Mouse (Mus musculus) gastrocnemius, postnatal 25 days (tissue): Measurements from ENCODE around the gene Rgs7. TPM values are rescaled to one million over a fixed set of nuclear protein-coding genes. Genes with fewer than 3 reads are reported as not detected.

ENCODE experiments used
- DNase-seq: peaks from one replicate; pipeline ENCODE4 v3.0.0; 2022
- total RNA-seq, 2 experiments: library from RNA; stranded (reverse); gene quantifications; 1 replicate in 1 of 2; 2 replicates in 1 of 2; pipeline ENCODE4 v1.2.3; 2021

The Rgs7 gene
- total RNA-seq, 2 experiments from 2014 or later, result 0.15 to 0.24 TPM

- no peak for DNase-seq
Observed at GRCm38 (mm10) chr1:175307604-175308003, 184.7 kb downstream of the Rgs7 start.

- no peak for DNase-seq
Observed at GRCm38 (mm10) chr1:175300895-175301294, 191.4 kb downstream of the Rgs7 start.

DNA sequence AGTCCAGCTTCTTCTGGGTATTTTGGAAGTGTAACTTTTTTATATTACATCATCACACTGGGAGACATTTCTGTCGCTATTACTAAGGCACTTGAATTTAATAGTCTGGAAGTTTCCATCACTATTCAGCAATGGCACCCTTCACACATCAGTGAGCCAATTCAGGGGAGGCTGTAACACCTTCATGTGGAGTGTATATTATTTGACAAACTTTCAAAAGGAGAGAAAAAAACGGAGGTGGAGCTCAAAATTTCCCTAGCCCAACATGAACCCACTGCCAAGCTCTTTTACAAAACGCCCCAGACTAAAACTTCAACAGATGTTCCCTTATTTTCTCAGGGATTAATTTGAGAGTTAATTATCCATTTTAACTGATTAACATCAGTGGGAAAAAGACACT lies 191.9 kb downstream of the Rgs7 start:
- no peak for DNase-seq

DNA sequence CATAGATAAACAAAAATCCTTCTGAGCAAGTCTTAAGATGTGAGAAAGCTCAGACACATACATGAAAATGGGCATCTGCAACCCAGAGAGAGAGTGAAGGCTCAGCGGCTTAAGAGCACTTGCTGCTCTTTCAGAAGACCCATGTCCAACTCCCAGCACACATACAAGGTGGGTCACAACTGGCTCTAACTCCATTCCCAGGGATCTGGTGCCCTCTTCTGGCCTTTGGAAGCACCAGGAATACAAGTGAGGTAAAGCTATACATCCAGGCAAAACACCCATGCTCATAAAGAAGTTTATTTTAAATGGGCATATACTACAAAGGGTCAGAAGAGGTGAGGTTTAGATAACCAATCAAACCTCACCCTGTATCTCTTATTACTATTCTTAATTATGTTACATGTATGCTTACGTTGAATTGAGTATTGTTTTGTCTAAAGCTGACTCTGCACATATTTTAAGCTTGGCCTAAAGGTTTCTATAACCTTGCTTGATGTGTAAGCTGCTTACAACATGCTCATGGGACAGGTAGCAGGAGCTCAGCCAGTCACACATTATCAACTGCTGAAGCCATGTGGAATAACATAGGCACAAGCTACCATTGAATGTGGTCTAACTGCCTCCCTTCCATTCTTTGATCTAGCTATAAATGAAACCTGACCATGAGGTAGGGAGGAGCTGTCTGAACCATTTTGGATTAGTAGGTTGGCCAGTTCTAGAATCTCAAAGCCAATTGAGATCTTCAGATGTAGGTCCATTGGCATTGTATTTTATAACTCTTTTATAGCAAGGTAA lies 192.5 kb downstream of the Rgs7 start:
- DNase-seq, result no peak

GRCm38 (mm10) chr1:175296906-175297305 lies 195.4 kb downstream of the Rgs7 start:
- no peak for DNase-seq

- no peak for DNase-seq
Observed at GRCm38 (mm10) chr1:175290072-175290471, 202.2 kb downstream of the Rgs7 start.

DNA sequence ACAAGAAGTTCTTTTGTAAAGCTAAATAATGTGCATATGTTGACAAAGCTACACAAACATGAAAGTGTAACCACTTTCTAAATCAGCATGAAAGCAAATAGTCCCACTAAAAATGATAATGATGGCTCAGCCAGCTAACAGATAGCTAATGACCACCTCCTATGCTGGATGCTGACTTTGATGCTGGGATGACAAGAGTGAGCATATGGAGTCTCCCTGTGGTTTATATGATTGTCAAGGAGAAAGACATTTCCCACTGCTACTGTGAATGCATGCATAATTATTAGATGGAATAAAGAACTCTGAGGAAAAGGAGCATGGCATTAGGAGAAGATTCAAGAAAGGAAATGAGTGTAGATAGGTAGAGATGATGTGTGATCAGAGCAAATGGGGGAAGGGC lies 230.0 kb downstream of the Rgs7 start:
- DNase-seq, result no peak

- no peak for DNase-seq
Observed at GRCm38 (mm10) chr1:175259374-175259773, 232.9 kb downstream of the Rgs7 start.

DNA sequence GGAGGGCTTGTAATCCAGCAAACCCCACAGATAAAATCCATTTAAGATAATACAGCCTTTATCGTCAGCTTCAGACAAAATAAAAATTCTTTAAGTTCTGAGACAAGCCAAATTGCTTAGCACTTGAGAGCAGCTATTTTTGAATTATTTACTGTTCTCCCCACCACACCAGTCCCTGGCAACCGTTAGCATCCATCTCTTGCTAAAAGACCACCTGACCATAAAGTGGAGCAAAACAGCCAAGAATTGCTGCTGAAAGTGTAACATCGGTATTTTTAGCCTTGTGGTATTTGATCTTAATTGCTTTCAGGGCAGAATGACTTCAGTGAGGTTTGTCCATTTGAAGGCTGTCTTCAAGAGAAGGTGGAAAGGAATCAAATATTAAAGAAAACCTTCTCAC lies 237.1 kb downstream of the Rgs7 start:
- DNase-seq, result no peak

DNA sequence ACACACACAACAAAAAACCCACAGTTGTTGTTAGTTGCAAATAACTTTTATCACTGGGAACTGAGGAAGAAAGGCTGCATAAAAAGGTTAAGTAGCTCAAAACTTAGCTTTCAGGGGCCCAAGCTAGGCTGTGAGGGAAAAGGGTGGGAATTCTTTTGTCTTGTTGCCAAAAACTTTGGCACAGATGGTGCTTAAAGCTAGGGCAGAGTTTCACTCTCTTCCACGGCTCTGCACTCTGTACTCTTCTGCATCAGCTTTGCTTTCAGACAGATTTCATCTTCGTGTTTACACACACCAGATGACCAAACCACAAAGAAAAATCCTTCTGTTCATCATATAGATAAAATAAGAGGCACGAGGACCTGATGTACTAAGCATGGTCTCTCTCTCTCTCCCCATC lies 237.6 kb downstream of the Rgs7 start:
- DNase-seq, result no peak

DNA sequence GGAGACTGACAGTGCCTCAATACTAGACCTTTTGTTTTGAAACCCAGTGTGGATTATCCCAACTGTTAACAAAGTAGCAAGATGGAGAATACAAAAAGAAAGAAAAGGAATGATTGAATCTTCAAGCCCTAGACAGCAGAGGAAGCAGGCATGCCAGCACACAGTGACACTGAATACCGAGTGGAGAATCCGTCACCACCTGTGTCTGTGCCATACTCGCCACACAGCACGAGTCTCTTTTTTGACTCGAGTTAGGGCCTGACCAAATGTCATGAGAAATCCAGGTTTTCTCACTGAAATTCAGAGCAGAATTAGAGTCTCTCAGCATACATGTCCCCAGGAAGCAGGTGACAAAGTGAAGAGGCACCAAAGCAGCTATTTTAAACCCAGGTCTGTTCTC lies 250.2 kb downstream of the Rgs7 start:
- DNase-seq, result no peak

DNA sequence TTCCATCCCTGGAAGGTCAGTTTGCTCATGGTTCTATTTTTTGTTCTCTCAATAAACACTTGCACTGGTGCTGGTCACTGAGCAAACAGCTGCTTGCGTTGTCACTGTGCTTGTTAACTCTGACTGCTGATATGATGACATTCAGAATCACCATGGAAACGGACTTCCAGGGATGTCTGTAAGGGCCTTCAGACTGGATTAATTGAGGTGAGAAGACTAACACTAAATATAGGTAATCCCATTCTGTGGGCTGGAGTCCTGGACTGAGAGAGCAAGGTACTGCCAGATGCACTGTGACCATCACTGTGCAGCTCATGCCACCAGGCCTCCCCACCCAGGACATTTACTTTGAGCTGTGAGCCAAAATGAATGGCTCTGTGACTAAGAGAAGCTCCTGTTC lies 252.2 kb downstream of the Rgs7 start:
- no peak for DNase-seq

DNA sequence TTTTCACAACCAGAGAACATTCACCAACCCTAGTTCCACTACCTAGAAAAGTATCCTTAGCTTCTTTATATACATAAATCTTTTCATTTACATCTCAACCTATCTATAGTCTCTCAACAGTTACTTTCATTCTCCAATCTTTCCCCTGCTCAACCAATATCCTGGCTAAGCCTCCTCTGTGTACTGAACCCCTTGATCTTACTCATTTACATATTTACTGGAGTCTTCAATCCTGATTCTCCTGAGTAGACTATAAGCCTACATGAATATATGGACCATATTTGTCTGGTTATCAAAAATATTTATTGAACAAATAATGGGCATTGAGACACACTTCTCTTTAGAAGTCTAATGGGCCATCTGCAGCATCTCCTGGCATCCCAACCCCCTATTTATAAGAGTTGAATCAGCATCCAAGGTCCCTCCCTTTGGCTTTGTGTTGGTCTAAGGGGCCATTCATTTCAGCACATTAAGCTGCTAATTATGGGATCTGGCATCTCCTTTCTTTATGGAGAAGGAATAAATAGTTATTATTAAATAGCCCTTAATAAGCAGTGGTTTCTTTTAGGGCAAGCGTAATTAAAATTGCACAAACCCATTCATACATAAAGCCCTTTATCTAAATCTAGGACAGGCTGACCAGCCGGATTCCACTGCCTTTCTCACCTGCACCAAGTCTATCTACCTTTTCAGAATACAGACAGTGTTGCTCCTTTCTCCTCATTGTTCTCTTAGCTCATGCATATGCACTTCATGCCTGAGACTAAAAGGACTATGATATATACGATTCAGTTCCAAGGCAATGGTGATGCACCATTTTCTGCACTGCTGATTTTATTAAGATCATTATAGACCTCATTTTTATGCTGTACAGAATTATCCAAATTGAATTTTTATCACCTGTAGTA lies 270.5 kb downstream of the Rgs7 start:
- DNase-seq, result no peak

GRCm38 (mm10) chr1:175219563-175219962 lies 272.7 kb downstream of the Rgs7 start:
- DNase-seq, result no peak

- no peak for DNase-seq
Observed at GRCm38 (mm10) chr1:175207004-175207403, 285.3 kb downstream of the Rgs7 start.

GRCm38 (mm10) chr1:175205633-175206032 lies 286.7 kb downstream of the Rgs7 start:
- no peak for DNase-seq

DNA sequence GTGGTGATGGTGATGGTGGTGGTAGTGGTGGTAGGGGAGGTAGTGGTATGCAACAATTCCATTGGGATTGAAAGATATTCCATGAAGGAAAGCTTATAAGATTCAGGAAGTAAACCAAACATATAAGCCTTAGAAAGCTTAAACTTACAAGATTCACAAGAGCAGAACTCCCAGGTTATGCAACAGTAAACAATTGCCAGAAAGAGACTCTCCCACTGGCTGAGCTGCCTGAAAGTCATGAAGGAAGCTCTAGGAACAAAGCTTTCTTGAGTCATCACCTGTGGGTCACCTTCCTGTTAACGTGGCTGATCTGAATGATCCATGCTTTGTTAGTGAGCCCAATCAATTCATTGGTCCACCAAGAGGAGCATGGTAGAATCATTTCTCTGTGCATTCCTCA lies 288.8 kb downstream of the Rgs7 start:
- no peak for DNase-seq

GRCm38 (mm10) chr1:175202902-175203301 lies 289.4 kb downstream of the Rgs7 start:
- no peak for DNase-seq

- no peak for DNase-seq
Observed at GRCm38 (mm10) chr1:175198881-175199280, 293.4 kb downstream of the Rgs7 start.

DNA sequence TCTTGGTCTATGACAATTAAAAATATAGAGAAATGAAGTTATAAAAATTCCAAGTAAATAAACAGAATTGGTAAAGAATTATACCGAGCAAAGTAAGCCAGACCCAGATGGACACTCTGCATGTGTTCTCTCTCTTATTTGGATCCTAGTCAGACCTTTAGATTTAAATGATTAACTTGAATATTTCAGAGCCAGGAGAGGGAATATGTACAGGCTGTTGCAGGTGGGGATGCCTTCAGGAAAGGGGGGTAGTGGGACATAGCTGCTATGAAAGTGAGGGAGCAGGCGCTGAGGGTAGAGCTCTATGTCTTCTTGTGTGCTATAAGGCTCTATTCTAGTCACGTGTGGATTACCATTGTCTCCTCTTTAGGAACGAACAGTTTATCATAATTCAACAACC lies 296.5 kb downstream of the Rgs7 start:
- DNase-seq, result no peak

DNA sequence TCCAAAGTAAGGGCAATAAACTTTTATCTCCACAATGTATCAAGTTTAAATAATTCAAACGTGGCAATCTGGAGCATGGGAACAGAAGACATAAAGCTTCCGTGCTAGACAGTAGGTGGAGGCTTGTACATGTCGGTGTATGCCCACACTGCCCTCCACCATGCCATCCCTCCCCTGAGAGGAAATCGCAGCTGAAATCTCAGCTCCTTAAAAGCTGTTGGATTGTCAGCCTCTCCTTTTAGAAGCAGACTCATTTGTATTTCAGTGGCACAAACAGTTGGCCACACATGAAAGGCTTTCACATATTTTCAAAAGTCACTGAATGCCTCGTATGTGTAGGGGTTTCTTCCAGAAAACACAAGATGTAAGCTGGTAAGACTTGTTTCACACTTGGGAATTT lies 304.1 kb downstream of the Rgs7 start:
- DNase-seq, result no peak

- DNase-seq, result no peak
Observed at GRCm38 (mm10) chr1:175185211-175185610, 307.1 kb downstream of the Rgs7 start.

- DNase-seq, result no peak
Observed at GRCm38 (mm10) chr1:175184736-175185135, 307.6 kb downstream of the Rgs7 start.
